Mouse (Mus musculus) thymus, adult 2 months (tissue): ENCODE measurements around the gene Rps25.

Source experiments
- CTCF ChIP-seq: fragments of 200-500 bp; IDR thresholded peaks from 2 replicates; pipeline ENCODE4 v1.5.1; 2012; ENCODE audit warnings: mild to moderate bottlenecking, control low read depth, low read length, moderate library complexity, borderline replicate concordance; ENCODE audit not compliant: control insufficient read depth, poor library complexity, insufficient read depth; ENCODE audit errors: extremely low read depth
- POLR2A ChIP-seq: fragments of 200-500 bp; IDR thresholded peaks from 2 replicates; pipeline ENCODE4 v1.6.1; 2012; ENCODE audit warnings: mild to moderate bottlenecking, low read length, control low read depth, moderate library complexity; ENCODE audit not compliant: control insufficient read depth, poor library complexity, insufficient read depth; ENCODE audit errors: extremely low read depth

DNA sequence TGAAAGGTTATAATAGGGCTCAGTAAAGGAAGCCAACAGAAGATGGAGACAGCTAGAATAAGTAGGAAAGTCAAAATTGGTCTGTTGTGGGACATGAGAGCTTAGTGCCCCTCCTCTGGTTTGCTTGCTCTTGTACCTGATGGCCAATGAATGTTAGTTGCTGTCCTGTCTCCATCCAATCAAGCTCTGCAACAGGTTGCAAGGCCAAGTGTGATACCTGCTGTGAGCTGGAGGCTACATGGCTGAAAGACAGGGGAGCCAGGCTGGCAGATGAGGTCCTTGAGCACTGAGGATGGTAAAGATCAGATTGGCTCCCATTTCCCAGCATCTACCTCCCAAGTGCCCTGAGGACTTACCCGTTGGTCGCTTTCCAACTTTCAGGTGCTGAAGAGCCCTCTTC lies 5.8 kb downstream of the Rps25 start:
- TF ChIP-seq POLR2A, result no peak
- TF ChIP-seq CTCF, result no peak
